Mouse (Mus musculus) gastrocnemius, postnatal 36 days (tissue): ENCODE data around the gene Gipr. TPM values are rescaled to one million over a fixed set of nuclear protein-coding genes. Genes with fewer than 3 reads are reported as not detected.

ENCODE experiments used
- DNase-seq, 2 experiments: peaks; one replicate each; pipeline ENCODE4 v3.0.0; 2022
- intact Hi-C: fragments of 180-260 bp; cut with DNase I; formaldehyde crosslinking; loops from one replicate; pipeline ENCODE4 v1.15.1; 2025
- long read RNA-seq, 2 experiments: library from polyadenylated mRNA; stranded (forward); transcript quantifications; one replicate each; pipeline ENCODE4 v2.0.0; 2021
- total RNA-seq, 2 experiments: library from RNA; stranded (reverse); gene quantifications; 2 replicates each; pipeline ENCODE4 v1.2.3; 2021

The Gipr gene
- total RNA-seq: not detected
- long read RNA-seq, experiment 1: 0 reads
- long read RNA-seq, experiment 2: 0 reads

DNA sequence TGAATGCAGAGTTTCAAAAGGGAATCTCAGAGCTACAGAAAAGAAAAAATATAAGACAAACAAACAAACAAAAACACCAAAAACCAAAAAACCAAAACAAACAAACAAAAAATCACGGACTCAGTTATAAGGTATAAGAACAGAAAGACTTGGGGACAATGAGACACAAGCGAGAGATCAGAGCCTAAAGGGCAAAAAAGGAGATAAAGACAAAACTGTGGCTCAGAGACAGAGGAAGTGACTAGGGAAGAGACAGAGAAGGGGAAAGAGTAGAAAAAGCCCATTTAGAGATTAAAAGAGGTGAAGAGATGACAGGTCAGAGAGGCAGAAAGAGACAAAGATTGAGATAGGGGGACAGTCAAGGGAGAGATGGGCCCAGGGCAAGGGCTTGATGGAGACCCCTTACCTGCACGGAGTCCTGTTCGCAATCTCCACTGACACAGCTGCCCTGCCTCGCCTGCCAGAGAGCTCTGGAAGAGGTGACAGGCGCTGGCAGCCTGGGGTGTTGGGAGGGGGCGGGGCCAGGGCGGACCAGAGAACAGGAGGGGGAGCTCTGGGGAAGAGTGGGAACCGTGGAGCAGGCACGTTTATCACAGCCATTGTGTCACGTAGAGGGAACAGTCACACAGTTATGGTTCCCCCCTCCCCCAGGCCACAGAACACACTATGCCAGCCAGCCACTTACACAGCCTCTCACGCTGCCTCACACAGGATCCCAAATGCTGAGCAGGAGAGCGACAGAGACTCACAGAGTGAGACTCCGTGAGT, at the start of gene Gipr:
Gene Gipr (minus strand): TSS at position 472 of the 768 bp plus-strand sequence.
- no peak for DNase-seq
- intact Hi-C loops: no loop called here

DNA sequence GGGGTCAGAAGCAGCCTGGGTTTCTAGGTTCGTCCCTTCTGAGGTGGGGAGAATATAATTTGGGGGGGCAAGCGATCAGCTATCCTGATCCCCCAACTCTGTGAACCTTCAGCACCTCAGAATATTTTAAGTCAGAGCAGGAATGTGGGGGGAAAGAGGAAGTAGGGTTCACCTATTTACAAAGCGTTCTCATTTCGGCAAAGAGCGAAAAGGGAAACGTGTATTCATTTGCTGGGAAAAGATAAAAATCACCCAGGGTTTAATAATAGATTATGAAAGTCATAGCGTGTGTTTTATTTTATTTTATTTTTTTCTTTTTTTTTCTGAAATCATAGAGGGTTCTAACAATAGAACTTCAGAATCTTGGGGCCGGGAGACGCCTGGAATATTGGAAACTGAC, 49.0 kb upstream of the Gipr start:
- intact Hi-C loops: no loop called here
- no peak for DNase-seq

DNA sequence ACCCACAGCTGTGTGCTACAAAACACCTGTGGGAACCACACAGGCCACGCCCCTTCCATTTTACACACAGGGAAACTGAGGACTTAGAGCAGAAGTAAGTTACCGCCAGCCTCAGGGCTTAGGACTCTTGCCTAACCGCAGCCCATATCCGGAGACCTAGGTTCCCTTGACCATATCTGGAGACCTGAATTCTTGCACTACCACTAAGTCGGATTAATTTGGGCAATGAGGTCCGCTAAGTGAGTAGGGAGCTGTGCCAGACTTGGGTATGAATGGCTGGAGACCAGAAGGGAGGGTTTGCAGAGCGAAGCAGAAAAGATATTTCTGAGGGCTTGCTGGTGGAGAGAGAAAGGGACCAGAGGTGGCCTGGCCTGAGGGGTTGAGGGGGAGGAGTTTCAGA, 48.4 kb upstream of the Gipr start:
- no peak for DNase-seq
- intact Hi-C loops: no loop called here

DNA sequence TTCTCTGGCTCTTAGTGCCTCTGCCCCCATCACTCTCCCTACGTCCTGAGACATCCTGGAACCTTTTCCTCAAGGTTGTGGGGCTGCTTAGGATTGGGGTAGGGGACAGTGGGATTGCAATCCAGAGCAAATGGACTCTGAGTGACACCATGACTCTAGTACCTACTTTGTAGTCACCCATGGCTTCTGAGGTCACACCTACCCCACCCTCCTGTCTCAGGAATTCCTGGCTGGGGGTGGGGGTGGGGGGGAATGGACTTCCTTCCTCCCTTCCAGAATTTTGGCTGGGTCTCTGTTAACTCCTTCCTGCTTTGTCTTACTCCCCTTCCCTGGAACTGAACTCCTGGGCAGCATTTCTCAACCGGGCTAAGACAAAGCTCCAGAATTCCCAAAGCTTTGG, 47.5 kb upstream of the Gipr start:
- intact Hi-C loops: no loop called here
- DNase-seq: no peak

DNA sequence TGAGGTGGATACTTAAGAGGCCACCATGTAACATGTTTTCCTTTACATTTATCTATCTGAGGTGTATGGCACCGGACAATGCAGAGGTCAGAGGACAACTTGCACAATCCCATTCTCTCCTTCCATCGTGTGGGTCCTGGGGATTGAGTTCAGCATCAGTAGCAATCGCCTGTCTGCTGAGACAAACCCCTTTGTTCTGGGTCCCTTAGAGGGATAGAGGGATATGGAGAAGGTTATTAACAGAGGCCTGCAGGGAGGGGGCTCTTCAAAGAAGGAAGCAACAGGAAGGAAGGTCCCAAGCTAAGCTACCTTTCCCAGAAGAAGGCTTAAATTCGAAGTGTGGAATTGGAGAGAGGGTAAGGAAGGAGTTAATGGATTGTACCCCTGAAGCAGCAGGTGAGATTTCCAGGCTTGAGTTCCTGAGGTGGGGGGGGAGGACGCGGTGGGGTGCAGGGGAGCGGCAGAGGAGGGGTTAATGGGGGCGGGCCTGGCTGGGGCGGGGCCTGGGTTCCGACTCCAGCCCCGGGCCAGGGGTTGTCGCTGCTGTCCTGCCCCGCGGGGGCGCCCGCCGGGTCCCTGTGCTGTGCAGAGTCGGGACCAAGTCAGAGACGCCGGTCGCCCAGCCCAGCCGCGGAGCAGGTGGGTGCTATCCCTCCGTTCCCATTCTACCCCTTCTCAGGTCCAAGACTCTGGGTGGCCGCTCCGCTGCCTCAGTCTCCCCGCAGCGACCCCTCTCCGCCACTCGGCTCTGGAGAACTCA, 46.2 kb upstream of the Gipr start, which contains the start of gene Gpr4:
Gene Gpr4 (plus strand): TSS at position 543 of the 760 bp plus-strand sequence.
- intact Hi-C loops: no loop called here
- DNase-seq: peak; percentile 24 to 31

DNA sequence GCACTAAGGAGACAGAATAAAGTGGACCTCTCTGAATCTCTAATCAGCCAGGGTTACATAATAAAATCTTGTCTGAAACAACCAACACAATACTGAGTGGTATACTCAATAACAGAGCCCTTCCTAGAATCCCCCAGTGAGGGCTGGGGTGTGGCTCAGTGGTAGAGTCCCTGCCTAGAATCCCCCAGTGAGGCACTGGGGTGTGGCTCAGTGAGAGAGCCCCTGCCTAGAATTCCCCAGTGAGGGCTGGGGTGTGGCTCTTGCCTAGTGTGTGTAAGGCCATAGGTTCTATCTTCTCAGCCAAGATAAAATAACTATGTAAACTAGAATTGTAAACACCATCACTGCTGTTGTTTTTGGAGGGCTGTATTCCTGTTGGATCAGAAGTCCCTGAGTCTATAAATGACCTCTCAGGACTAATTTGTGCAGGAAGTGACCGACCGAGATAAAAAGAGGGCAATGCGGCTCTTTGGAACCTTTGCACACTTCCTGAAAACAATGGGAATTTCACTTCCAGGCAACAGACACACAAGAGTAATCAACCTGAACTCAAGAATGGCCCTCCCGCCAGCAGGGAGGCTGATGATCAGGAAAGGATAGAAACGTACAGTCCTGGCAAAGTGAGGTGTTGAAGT, 45.2 kb upstream of the Gipr start:
- intact Hi-C loops: no loop called here
- no peak for DNase-seq

DNA sequence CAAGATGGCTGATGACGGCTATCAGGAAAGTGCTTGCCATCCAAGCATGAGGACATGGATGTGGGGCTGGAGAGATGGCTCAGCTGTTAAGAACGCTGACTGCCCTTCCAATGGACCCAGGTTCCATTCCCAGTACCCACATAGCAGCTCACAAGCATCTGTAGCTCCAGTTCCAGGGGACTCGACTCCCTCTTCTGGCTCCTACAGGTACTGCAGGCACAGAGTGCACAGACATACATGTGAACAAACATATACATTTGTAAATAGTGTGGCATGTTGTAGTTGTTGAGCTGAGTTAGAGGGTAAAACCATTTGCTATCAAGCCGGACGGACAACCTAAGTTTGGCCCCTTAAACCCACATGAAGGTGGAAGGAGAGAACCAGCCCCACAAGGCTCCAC, 44.1 kb upstream of the Gipr start:
- intact Hi-C loops: no loop called here
- no peak for DNase-seq

DNA sequence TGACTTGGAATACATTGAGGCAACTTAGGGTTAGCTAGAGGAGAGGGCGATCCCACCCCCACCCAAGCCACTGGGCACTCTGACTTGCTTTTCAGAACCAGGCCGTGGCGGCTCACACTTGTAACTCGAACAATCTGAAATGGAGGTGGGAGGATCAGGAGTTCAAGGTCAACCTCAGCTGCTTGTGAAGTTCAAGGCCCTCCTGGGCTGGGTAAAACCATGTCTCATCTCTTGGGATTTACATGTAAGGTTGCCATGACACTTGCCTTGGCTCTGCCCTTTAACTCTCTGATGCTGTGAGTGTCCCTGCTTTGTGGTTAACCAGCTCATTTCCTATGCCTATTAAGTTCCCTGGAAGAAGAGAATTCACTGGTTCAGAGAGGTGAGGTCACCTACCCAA, 43.6 kb upstream of the Gipr start:
- DNase-seq: no peak
- intact Hi-C loops: loop anchor here (5.0 kb wide), 1 partner anchor 52 kb away; no protein-coding TSS in a partner anchor

DNA sequence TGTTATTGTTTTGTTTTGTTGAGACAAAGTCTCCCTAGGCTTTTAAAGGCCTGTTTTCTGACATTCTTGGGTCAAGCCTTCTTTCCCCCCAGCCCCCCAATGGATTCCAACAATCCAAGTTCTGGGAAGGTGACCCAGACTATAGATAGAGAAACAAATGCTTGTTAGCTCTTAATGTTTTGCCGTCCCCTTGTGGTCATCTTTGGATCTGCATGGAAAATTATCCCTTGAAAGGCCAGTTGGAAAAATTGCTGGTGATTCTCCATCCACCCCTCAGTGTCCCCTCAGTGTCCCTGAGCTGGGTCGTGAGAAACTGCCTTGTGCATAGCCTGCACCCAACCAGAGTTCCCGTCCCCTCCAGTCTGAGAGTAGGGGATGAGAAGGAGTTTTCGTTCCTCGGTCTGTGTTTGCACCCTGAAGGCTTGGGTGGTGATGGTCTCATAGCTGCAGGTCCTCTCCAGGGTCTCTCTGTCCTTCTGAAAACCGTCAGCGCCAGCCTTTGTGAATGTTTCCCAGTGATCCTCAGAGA, 43.1 kb upstream of the Gipr start:
- DNase-seq: peak in 1 of 2 experiments; percentile 26

DNA sequence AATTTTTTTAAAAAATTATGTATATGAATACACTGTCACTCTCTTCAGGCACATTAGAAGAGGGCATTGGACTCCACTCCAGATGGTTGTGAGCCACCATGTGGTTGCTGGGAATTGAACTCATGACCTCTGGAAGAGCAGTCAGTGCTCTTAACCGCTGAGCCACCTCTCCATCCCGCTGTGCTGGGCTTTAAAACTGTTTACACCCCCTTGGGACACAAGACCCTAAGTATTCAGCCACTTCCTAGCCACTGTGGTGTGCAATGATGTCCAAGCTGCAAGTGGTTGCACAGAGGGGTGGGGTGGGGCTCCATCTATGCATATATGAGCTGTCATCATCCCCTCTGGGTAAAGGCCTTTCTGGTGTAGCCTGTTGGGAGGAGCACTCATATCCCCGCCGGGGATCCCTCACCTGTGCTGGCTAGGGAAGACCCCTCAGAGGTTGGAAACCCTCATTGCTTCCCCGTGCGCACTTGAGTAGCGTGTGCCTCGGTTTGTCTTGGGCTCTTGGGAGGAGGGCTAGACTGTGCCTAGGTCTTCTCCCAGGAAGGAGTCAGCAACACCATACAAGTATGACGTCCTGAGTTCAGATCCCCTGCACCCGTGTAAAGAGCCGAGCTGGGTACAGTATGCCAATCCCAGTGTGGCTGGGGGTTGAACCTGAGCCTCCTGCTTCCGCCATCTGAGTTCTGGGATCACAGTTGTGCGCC, 42.4 kb upstream of the Gipr start:
- intact Hi-C loops: loop anchor here (5.0 kb wide), 1 partner anchor 51 kb away; no protein-coding TSS in a partner anchor
- DNase-seq: no peak

More for the DNA sequence above, 43.1 kb upstream of the Gipr start:
- intact Hi-C loops: loop anchor here (5.0 kb wide), 1 partner anchor 52 kb away; no protein-coding TSS in a partner anchor

DNA sequence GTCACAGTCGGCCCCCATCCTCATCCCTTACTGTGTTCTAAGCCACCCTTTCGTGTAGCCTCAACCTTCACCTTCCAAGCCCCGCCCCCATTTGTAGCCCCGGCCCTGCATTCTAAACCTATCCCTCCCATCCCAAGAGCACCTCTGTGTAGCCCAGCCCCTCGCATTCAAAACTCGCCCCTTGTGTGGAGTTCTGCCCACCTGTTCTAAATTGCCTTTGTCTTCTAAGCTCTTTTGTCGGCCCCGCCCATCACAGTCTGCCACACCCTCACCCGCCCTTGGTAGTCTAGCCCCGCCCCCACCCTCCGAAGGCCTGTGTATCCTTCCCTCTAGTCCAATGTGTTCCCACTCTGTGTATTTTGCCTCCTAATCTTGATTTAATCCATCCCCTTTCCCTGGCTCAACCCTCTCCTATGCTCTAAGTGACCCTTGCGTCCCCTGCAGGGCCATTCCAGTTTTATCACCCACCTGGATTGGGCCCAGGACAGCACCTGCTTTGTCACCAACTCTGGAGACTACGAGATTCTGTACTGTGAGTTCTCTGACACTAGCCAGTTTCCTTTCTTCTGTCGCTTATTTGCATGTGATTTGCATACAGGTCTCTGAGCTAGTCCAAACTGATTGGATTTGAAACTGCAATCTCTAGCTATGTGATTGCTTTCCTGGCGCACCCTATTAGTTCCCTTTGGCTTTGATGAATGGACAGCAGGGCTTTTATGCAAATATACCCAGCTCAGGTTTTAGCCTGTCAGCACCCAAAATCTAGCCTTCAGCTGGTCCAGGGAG, 36.3 kb upstream of the Gipr start:
- intact Hi-C loops: no loop called here
- DNase-seq: no peak

DNA sequence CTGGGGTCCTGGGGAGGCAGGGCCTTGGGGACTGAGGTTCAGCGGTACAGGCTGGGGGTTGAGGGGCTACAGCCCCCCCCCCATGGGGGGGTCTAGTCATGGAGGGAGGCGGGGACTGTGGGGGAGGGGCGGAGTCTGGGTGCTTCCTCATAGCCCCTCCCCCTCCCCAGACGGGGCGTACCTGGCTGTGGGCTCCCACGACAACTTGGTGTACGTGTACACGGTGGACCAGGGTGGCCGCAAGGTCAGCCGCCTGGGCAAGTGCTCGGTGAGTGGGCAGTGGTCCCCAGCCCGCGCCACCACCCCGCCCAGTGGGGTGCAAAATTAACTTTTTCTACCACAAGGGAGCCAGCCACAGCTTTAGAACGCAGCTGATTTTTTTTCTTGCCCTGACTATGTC, 35.7 kb upstream of the Gipr start:
- intact Hi-C loops: no loop called here
- no peak for DNase-seq

DNA sequence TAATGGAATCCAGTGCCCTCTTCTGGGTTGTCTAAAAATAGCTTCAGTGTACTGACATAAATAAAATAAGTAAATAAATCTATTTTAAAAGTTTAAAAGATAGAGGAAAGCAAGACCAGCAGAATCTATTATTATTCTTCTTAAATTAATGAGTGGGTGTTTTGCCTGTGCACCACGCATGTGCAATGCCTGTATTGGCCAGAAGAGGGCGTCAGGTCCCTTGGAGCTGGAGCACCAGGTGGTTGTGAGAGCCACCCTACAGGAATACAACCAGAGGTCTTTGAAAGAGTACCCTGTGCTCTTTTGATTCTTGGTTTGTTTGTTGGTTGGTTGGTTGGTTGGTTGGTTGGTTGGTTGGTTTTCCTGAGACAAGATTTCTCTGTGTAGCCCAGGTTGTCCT, 32.1 kb upstream of the Gipr start:
- intact Hi-C loops: no loop called here
- DNase-seq: no peak

DNA sequence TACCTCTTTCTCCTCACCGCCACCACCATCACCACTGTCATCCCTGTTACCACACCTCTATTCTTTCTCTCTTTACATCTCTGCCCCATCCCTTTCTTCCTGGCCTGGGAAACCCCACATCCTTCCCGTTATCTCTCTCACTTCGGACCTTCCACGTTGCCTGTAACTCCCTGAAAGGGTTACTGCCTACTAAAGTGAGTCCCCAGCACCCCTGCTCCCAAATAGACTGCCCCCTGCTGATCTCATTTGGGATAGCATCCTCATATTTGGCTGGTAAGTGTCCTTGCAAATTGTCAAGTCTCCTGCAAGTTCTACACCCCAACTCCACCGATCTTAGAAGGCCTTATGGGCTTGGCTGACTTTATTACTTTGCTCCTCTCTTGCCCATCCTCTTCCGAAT, 30.7 kb upstream of the Gipr start:
- intact Hi-C loops: no loop called here

DNA sequence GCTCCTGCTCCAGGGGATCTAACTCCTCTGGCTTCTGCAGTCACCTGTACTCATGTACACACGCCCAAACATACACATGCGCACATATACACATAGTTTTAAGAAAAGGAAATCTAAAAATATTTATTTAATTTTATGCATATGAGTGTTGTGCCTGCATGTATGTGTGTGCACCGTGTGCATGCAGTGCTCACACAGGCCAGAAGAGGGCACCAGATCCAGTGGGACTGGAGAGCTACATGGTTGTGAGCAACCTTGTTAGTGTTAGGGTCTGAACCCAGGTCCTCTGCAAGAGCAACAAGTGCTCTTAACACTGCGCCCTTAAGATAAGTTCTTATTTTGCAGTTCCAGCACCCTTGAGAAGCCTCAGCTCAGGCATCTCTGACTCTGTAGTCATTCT, 28.7 kb upstream of the Gipr start:
- intact Hi-C loops: no loop called here
- DNase-seq: no peak

More for the DNA sequence above, 30.7 kb upstream of the Gipr start:
- DNase-seq: no peak

DNA sequence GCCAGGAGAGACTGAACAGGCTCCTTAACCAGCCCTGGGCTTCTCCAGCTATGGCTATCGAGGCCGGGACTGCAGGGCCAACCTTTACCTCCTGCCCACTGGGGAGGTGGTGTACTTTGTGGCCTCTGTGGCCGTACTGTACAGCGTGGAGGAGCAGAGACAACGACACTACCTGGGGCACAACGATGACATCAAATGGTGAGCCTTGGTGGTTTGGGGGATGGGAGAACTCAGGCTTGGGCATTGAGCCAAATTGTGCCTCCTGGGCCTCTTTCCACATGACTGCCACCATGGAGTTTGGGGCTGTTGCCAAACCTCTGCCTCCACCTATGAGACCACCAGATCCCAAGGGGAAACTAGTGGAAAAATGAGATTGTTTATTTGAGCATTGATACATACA, 18.8 kb upstream of the Gipr start:
- no peak for DNase-seq
- intact Hi-C loops: no loop called here

DNA sequence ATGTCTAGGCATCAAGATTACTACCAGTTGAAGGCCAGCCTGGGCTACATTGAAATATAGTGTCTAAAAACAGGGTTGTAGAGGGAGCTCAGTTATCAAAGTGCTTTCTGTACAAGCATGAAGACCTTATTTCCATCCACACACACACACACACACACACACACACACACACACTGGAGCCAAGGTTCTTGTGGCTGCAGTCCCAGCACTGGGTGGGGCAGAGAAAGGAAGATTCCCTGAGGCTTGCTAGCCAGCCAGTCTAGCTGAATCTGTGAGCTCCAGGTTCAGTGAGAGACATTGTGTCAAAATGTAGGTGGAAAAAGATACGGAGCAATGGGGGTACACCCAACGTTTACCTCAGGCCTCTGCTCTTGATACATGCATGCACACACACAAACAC, 18.3 kb upstream of the Gipr start:
- intact Hi-C loops: no loop called here
- no peak for DNase-seq

DNA sequence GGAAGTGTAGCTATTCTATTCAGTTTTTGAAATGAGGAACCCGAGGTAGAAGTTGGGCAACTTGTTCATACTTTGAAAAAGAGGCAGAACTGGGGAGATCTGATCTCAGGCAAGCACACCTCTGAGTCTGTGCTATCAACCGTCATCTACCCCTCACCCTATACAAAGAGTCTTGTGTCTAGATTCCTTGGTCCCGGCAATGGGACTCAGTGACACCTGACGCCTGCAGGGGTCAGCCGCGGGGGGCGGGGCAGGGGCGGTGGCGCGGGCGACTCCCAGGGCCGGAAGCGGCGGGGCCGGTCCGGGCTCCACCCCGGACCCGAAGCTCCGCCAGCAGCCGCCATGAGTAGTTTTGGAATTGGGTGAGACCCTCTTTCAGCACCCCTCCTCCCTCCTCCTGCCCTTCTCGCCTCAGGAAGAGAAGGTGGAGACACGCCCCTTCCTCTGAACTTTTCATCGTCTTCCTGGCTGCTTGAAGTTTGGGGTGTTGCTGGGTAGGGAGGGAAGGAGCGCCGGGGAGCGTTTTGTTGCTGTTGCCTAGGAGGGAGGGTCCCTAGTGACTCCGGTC, 15.0 kb upstream of the Gipr start:
- intact Hi-C loops: no loop called here
- no peak for DNase-seq

DNA sequence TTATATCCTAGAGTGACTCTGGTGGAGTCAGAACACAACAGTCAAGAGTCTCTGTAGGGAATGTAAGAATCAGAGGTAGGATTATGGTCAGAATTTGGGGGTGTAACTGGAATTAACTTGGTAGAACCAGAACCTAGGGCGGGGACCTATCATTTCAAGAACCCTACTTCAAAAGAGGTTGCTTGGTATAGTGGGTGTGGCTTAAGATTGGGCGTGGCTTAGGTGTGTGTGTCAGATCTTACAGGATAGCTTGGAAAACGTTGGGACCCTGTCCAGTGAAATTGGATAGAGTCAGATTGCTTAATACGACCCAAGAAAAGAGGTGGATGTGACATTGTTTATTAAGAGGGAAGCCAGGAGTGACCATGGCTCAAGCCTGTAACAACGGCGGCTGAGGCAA, 14.0 kb upstream of the Gipr start:
- intact Hi-C loops: loop anchor here (2.0 to 5.0 kb wide), 4 partner anchors 27 to 162 kb away; partner anchors contain the start of genes Ercc1, Ppm1n and Rtn2
- DNase-seq: no peak
